In genomic region chr2:125259230-125260120, GRCm38 (mm10) we compare ENCODE assay signal across 9 mouse cellular contexts. TPM values are rescaled to one million over a fixed set of nuclear protein-coding genes. Genes with fewer than 3 reads are reported as not detected.
DNase-seq lines count a peak whose midpoint lies in the region; ATAC-seq and TF ChIP-seq lines count a peak whose summit lies in the region.
"Had no signal": no experiment of that assay in that cellular context is flagged by ENCODE, and none has a peak within 500 bp of the region (broad histone marks: within the 10 kb centered on the region; RNA-seq: fewer than 3 reads in every experiment).

No protein-coding gene starts in this region.

- WGBS in limb, embryonic 14.5 days, result 83% methylated on average over 14 of the region's 14 CpGs
- 87% methylated on average over 14 of the region's 14 CpGs for WGBS in limb, embryonic 10.5 days

- no peak overlapping the region for H3K27ac ChIP-seq in limb, embryonic 14.5 days (replicated peaks; ENCODE audit: low read depth, low read length)
- no peak overlapping the region for H3K27ac ChIP-seq in limb, embryonic 10.5 days
- H3K27ac ChIP-seq: midbrain, embryonic 12.5 days had no signal

- H3K4me2 ChIP-seq in limb, embryonic 14.5 days (replicated peaks; ENCODE audit: low read depth, low read length, severe bottlenecking), result no peak overlapping the region
- H3K4me2 ChIP-seq: midbrain, embryonic 12.5 days had no signal

- H3K4me3 ChIP-seq in limb, embryonic 14.5 days (replicated peaks; ENCODE audit: low read length), result no peak overlapping the region
- H3K4me3 ChIP-seq in limb, embryonic 10.5 days, result no peak overlapping the region
- H3K4me3 ChIP-seq: midbrain, embryonic 12.5 days had no signal

- peaks cover 37% of the 10 kb centered on the region for H3K36me3 ChIP-seq in limb, embryonic 14.5 days (ENCODE audit: control insufficient read depth, insufficient read depth, low read length)
- peaks cover 63% of the 10 kb centered on the region for H3K36me3 ChIP-seq in limb, embryonic 10.5 days

- peaks cover 7% of the 10 kb centered on the region for H3K4me1 ChIP-seq in limb, embryonic 14.5 days (ENCODE audit: control insufficient read depth, insufficient read depth, low read length)
- H3K4me1 ChIP-seq in limb, embryonic 10.5 days, result peaks cover 8% of the 10 kb centered on the region; the same call in 1 of the 2 replicates

- no peaks in the 10 kb centered on the region for H3K9me3 ChIP-seq in limb, embryonic 14.5 days (ENCODE audit: control insufficient read depth, low read length)
- no peaks in the 10 kb centered on the region for H3K9me3 ChIP-seq in limb, embryonic 10.5 days (replicated peaks)
- H3K9me3 ChIP-seq: midbrain, embryonic 12.5 days had no signal

- ATAC-seq in limb, embryonic 14.5 days (ENCODE audit: low FRiP score, low read depth), result no peak

- TF ChIP-seq POLR2A in limb, embryonic 14.5 days (IDR thresholded peaks at IDR 0.05; ENCODE audit: borderline replicate concordance, extremely low read depth, insufficient read depth, insufficient read length), result no peak

- peak; percentile 13 for DNase-seq in cerebellum, adult 8-10 months
- no peak for DNase-seq in cerebellum, adult 11 months
- DNase-seq in limb, embryonic 14.5 days (ENCODE audit: low spot score), result peak; percentile 61
- no peak for DNase-seq in limb, embryonic 10.5 days (ENCODE audit: low spot score)
- peak; percentile 13 for DNase-seq in embryo, embryonic 11.5 days (ENCODE audit: low read depth, low spot score)
- peak; percentile 58 for DNase-seq in lung, postnatal 10 days
- no peak for DNase-seq in urinary bladder, postnatal 10 days (ENCODE audit: low spot score)
- DNase-seq in left cerebral cortex, adult 11 months (ENCODE audit: low spot score), result no peak

- H3K27me3 ChIP-seq in limb, embryonic 14.5 days (ENCODE audit: control insufficient read depth, insufficient read depth, low read length), result no peaks in the 10 kb centered on the region
- no peaks in the 10 kb centered on the region for H3K27me3 ChIP-seq in limb, embryonic 10.5 days (ENCODE audit: low read depth, poor library complexity, severe bottlenecking)
- H3K27me3 ChIP-seq: midbrain, embryonic 12.5 days had no signal

- H3K9ac ChIP-seq in limb, embryonic 14.5 days (ENCODE audit: low read depth, low read length, severe bottlenecking), result no peak overlapping the region
- H3K9ac ChIP-seq: midbrain, embryonic 12.5 days had no signal

RNA-seq across cellular contexts. Expression of gene Dut, which starts 12.5 kb away (rescaled TPM):
- polyA plus RNA-seq in limb, embryonic 14.5 days (2012; rRNA removed), result 74.7 and 101 TPM in 2 replicates
- polyA plus RNA-seq in limb, embryonic 14.5 days (2014; fragmentation: Nextera tagmentation; extraction: Ambion mirVana), result 126 and 129 TPM in 2 replicates
- polyA plus RNA-seq in limb, embryonic 10.5 days (2016; fragmentation: Nextera tagmentation; extraction: Ambion mirVana), result 257 and 309 TPM in 2 replicates

Comparison
In these comparisons a context has a peak if more than half of its experiments do, and no peak if none do; other contexts are left out.
1. DNase-seq: peak in cerebellum, adult 8-10 months (single experiment), limb, embryonic 14.5 days (single experiment), embryo, embryonic 11.5 days (single experiment) and lung, postnatal 10 days (single experiment); none in cerebellum, adult 11 months (single experiment), limb, embryonic 10.5 days (single experiment), urinary bladder, postnatal 10 days (single experiment) and left cerebral cortex, adult 11 months (single experiment).